Mouse (Mus musculus) C2C12 (cell line): ENCODE data around the gene Shisal2b.

Source experiments
- CEBPB ChIP-seq: IDR thresholded peaks from one replicate; pipeline ENCODE4 v1.6.1; 2011; ENCODE audit warnings: low read depth, mild to moderate bottlenecking, control low read depth, moderate library complexity
- CTCF ChIP-seq: IDR thresholded peaks from one replicate; pipeline ENCODE4 v1.5.1; 2011; ENCODE audit not compliant: control insufficient read depth, insufficient read depth, insufficient read length
- MYOG ChIP-seq: IDR thresholded peaks from one replicate; pipeline ENCODE4 v1.6.1; 2011; ENCODE audit not compliant: control insufficient read depth, insufficient read length; ENCODE audit errors: extremely low read depth
- USF1 ChIP-seq: IDR thresholded peaks from one replicate; pipeline ENCODE4 v1.6.1; 2011; ENCODE audit warnings: low read depth, mild to moderate bottlenecking, control low read depth, moderate library complexity

GRCm38 (mm10) chr13:104816270-104816634 lies 47.4 kb downstream of the Shisal2b start:
- no peak for TF ChIP-seq CTCF
- TF ChIP-seq USF1, result peak; percentile 44
- TF ChIP-seq CEBPB, result no peak
- no peak for TF ChIP-seq MYOG
